Comparison of ENCODE assay signal across 9 mouse cellular contexts in the genomic region with DNA sequence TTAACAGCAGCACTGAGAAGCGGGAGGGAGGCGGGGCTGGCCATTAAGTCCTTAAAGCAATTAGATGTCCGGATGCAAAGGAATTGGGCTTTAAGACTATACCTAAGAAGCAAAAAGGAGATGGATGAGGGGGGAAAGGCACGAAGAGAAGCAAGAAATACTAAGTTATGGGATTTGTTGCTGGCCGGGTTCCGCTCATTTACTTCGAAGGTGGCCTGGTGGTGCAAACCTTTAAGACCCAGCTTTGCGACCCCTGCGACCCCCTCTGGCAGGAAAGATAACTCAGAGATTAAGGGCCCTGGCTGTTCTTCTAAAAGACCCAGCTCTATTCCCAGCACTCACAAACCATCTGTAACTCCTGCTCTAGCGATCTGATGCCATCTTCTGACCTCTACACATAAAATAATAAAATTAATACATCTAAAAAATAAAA. TPM values are rescaled to one million over a fixed set of nuclear protein-coding genes. Genes with fewer than 3 reads are reported as not detected.
DNase-seq lines count a peak whose midpoint lies in the region; ATAC-seq and TF ChIP-seq lines count a peak whose summit lies in the region.
"Had no signal": no experiment of that assay in that cellular context is flagged by ENCODE, and none has a peak within 500 bp of the region (broad histone marks: within the 10 kb centered on the region; RNA-seq: fewer than 3 reads in every experiment).

No protein-coding gene starts in this region.

- H3K9ac ChIP-seq in forebrain, embryonic 16.5 days (replicated peaks; ENCODE audit: low read depth, low read length) = peak overlapping the region; percentile 2; the same call in 1 of the 2 replicates
- no peak overlapping the region for H3K9ac ChIP-seq in liver, embryonic 13.5 days
- H3K9ac ChIP-seq in stomach, embryonic 15.5 days = no peak overlapping the region

- no peaks in the 10 kb centered on the region for H3K27me3 ChIP-seq in spleen, adult 2 months (ENCODE audit: control insufficient read depth, insufficient read depth, low read length)
- no peaks in the 10 kb centered on the region for H3K27me3 ChIP-seq in forebrain, embryonic 16.5 days (replicated peaks; ENCODE audit: control insufficient read depth, insufficient read depth, low read length)
- peaks cover 41% of the 10 kb centered on the region for H3K27me3 ChIP-seq in liver, embryonic 13.5 days
- peaks cover 6% of the 10 kb centered on the region; the same call in 1 of the 2 replicates for H3K27me3 ChIP-seq in stomach, embryonic 15.5 days (replicated peaks)

- WGBS in spleen, adult 2 months = 24% methylated on average over 10 of the region's 10 CpGs
- WGBS in forebrain, embryonic 16.5 days = 1% methylated on average over 10 of the region's 10 CpGs
- 10% methylated on average over 10 of the region's 10 CpGs for WGBS in liver, embryonic 13.5 days (ENCODE audit: insufficient replicate concordance)
- 8% methylated on average over 10 of the region's 10 CpGs for WGBS in stomach, embryonic 15.5 days

- H3K36me3 ChIP-seq in spleen, adult 2 months (ENCODE audit: control insufficient read depth, insufficient read depth, low read length) = no peaks in the 10 kb centered on the region
- no peaks in the 10 kb centered on the region for H3K36me3 ChIP-seq in forebrain, embryonic 16.5 days (ENCODE audit: control insufficient read depth, insufficient read depth)
- H3K36me3 ChIP-seq in liver, embryonic 13.5 days = no peaks in the 10 kb centered on the region
- no peaks in the 10 kb centered on the region for H3K36me3 ChIP-seq in stomach, embryonic 15.5 days

- intact Hi-C loops in left cerebral cortex, postnatal 14 days (cut with DNase I) = no loop called here

- DNase-seq in spleen, adult 2 months (ENCODE audit: low read depth in 1 of 2, low spot score in 2 of 2) = no peak
- no peak for DNase-seq in spleen, postnatal 14 days (ENCODE audit: low spot score in 2 of 2)
- no peak for DNase-seq in liver, embryonic 13.5 days
- DNase-seq in Muller cell, postnatal 12 days (ENCODE audit: inconsistent ontology term) = no peak
- no peak for DNase-seq in urinary bladder, postnatal 10 days (ENCODE audit: low spot score)
- DNase-seq in left cerebral cortex, postnatal 14 days (ENCODE audit: low spot score in 2 of 2) = no peak
- DNase-seq: adrenal gland, postnatal 25 days had no signal

- no peak overlapping the region for H3K27ac ChIP-seq in spleen, adult 2 months (ENCODE audit: insufficient read depth, low read length)
- H3K27ac ChIP-seq in forebrain, embryonic 16.5 days (ENCODE audit: low read length) = no peak overlapping the region
- H3K27ac ChIP-seq in liver, embryonic 13.5 days = no peak overlapping the region
- no peak overlapping the region for H3K27ac ChIP-seq in stomach, embryonic 15.5 days

- no peak for TF ChIP-seq POLR2A in spleen, adult 2 months (IDR thresholded peaks at IDR 0.05; ENCODE audit: low read depth, low read length)

- H3K9me3 ChIP-seq in forebrain, embryonic 16.5 days (ENCODE audit: control insufficient read depth, low read length) = no peaks in the 10 kb centered on the region
- H3K9me3 ChIP-seq in liver, embryonic 13.5 days (replicated peaks) = no peaks in the 10 kb centered on the region
- no peaks in the 10 kb centered on the region for H3K9me3 ChIP-seq in stomach, embryonic 15.5 days

- no peak for TF ChIP-seq CTCF in spleen, adult 2 months (IDR thresholded peaks at IDR 0.05; ENCODE audit: extremely low read depth, insufficient read depth, insufficient read length, insufficient replicate concordance)

- peak; percentile 35; the same call in 1 of the 2 replicates for ATAC-seq in forebrain, embryonic 16.5 days
- ATAC-seq in liver, embryonic 13.5 days (ENCODE audit: low read depth) = no peak
- no peak for ATAC-seq in stomach, embryonic 15.5 days (ENCODE audit: insufficient read depth, low FRiP score, low read depth)

- H3K4me2 ChIP-seq in forebrain, embryonic 16.5 days (ENCODE audit: low read length) = peak overlapping the region; percentile 79
- peak overlapping the region; percentile 44 for H3K4me2 ChIP-seq in liver, embryonic 13.5 days
- peak overlapping the region; percentile 70 for H3K4me2 ChIP-seq in stomach, embryonic 15.5 days

- H3K4me1 ChIP-seq in spleen, adult 2 months (ENCODE audit: control insufficient read depth, insufficient read depth, insufficient read length) = peaks cover 12% of the 10 kb centered on the region; the same call in 1 of the 2 replicates
- peaks cover 17% of the 10 kb centered on the region for H3K4me1 ChIP-seq in forebrain, embryonic 16.5 days (replicated peaks; ENCODE audit: control insufficient read depth, insufficient read depth, low read length)
- peaks cover 11% of the 10 kb centered on the region; the same call in 1 of the 2 replicates for H3K4me1 ChIP-seq in liver, embryonic 13.5 days (replicated peaks)
- H3K4me1 ChIP-seq in stomach, embryonic 15.5 days = peaks cover 9% of the 10 kb centered on the region

- H3K4me3 ChIP-seq in spleen, adult 2 months (ENCODE audit: extremely low read depth, insufficient read depth, insufficient read length) = peak overlapping the region; percentile 47; the same call in 1 of the 2 replicates
- peak overlapping the region; percentile 40 for H3K4me3 ChIP-seq in forebrain, embryonic 16.5 days (replicated peaks; ENCODE audit: low read length)
- H3K4me3 ChIP-seq in liver, embryonic 13.5 days (replicated peaks) = peak overlapping the region; percentile 4
- peak overlapping the region; percentile 33 for H3K4me3 ChIP-seq in stomach, embryonic 15.5 days (replicated peaks)

RNA-seq across cellular contexts. Expression of a gene that starts 0.5 kb away (rescaled TPM):
- polyA plus RNA-seq in spleen, adult 2 months (2012; rRNA removed) = 1.2 and 1.8 TPM in 2 replicates
- 2.5 and 4.9 TPM in 2 replicates for polyA plus RNA-seq in forebrain, embryonic 16.5 days (2015; fragmentation: Nextera tagmentation; extraction: Ambion mirVana)
- not detected in 2 replicates for polyA plus RNA-seq in liver, embryonic 13.5 days (2015; fragmentation: Nextera tagmentation; extraction: Ambion mirVana)
- polyA plus RNA-seq in stomach, embryonic 15.5 days (2015; fragmentation: Nextera tagmentation; extraction: Ambion mirVana) = 0.35 and 1.3 TPM in 2 replicates
- total RNA-seq in left cerebral cortex, postnatal 14 days (2021) = under 1 TPM; 0.47 to 0.81 TPM

RNA-seq across cellular contexts. Expression of a gene that starts 10.5 kb away (rescaled TPM):
- polyA plus RNA-seq in spleen, adult 2 months (2012; rRNA removed) = 2.9 and 3.2 TPM in 2 replicates
- 44.9 and 63.3 TPM in 2 replicates for polyA plus RNA-seq in forebrain, embryonic 16.5 days (2015; fragmentation: Nextera tagmentation; extraction: Ambion mirVana)
- 0.32 and 0.42 TPM in 2 replicates for polyA plus RNA-seq in liver, embryonic 13.5 days (2015; fragmentation: Nextera tagmentation; extraction: Ambion mirVana)
- polyA plus RNA-seq in stomach, embryonic 15.5 days (2015; fragmentation: Nextera tagmentation; extraction: Ambion mirVana) = 5.3 and 6.9 TPM in 2 replicates
- total RNA-seq in left cerebral cortex, postnatal 14 days (2021) = 100 to 1,000 TPM; 719 to 758 TPM

RNA-seq across cellular contexts. Expression of a gene that starts 23.7 kb away (rescaled TPM):
- 37.4 and 41.3 TPM in 2 replicates for polyA plus RNA-seq in spleen, adult 2 months (2012; rRNA removed)
- polyA plus RNA-seq in forebrain, embryonic 16.5 days (2015; fragmentation: Nextera tagmentation; extraction: Ambion mirVana) = 23.4 and 27.0 TPM in 2 replicates
- 1.5 and 1.8 TPM in 2 replicates for polyA plus RNA-seq in liver, embryonic 13.5 days (2015; fragmentation: Nextera tagmentation; extraction: Ambion mirVana)
- polyA plus RNA-seq in stomach, embryonic 15.5 days (2015; fragmentation: Nextera tagmentation; extraction: Ambion mirVana) = 13.9 and 16.2 TPM in 2 replicates
- 100 to 1,000 TPM; 147 to 166 TPM for total RNA-seq in left cerebral cortex, postnatal 14 days (2021)

RNA-seq across cellular contexts. Expression of a gene that starts 24.2 kb away (rescaled TPM):
- not detected in 2 replicates for polyA plus RNA-seq in spleen, adult 2 months (2012; rRNA removed)
- not detected in 2 replicates for polyA plus RNA-seq in forebrain, embryonic 16.5 days (2015; fragmentation: Nextera tagmentation; extraction: Ambion mirVana)
- not detected in 2 replicates for polyA plus RNA-seq in liver, embryonic 13.5 days (2015; fragmentation: Nextera tagmentation; extraction: Ambion mirVana)
- polyA plus RNA-seq in stomach, embryonic 15.5 days (2015; fragmentation: Nextera tagmentation; extraction: Ambion mirVana) = not detected in 2 replicates
- total RNA-seq in left cerebral cortex, postnatal 14 days (2021) = not detected
- total RNA-seq: adrenal gland, postnatal 25 days had no signal

RNA-seq across cellular contexts. Expression of a gene that starts 28.5 kb away (rescaled TPM):
- 10.3 and 13.5 TPM in 2 replicates for polyA plus RNA-seq in spleen, adult 2 months (2012; rRNA removed)
- polyA plus RNA-seq in forebrain, embryonic 16.5 days (2015; fragmentation: Nextera tagmentation; extraction: Ambion mirVana) = 4.7 and 5.9 TPM in 2 replicates
- 8.6 and 9.6 TPM in 2 replicates for polyA plus RNA-seq in liver, embryonic 13.5 days (2015; fragmentation: Nextera tagmentation; extraction: Ambion mirVana)
- 11.7 and 12.7 TPM in 2 replicates for polyA plus RNA-seq in stomach, embryonic 15.5 days (2015; fragmentation: Nextera tagmentation; extraction: Ambion mirVana)
- 1 to 10 TPM; 2.9 to 5.3 TPM for total RNA-seq in left cerebral cortex, postnatal 14 days (2021)
